19 mouse cellular contexts compared by ENCODE assay signal in the genomic region with DNA sequence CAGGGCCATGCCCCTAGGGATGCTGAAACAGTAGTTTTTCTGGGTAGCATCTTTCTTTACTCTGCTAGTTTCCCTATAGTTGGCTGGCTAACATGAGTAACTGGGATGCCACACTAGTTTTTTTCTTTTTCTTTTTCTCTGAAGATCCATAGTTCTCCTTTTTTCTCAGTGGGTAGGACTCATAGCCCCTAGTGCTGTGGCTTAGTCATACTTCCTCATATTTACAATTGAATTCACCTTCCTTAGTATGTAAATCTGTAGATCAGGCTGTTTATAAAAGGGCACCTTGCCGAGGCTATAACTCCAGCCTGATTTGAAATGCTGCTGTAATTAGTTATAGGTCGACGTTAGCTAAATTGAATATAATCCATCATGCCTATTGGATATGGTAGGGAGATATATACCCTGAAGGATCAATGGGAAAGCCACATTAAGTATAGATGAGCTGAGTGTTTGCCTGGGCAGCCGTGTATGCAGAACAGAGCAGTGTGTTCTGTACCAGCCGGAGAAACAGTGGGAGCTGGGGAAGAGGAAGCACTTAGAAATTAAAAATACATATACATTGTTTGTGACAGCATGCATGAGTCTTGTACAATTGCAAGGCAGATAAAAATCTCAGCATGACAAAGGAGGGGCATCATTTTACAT.
DNase-seq lines count a peak whose midpoint lies in the region; ATAC-seq and TF ChIP-seq lines count a peak whose summit lies in the region.
"Had no signal": no experiment of that assay in that cellular context is flagged by ENCODE, and none has a peak within 500 bp of the region (broad histone marks: within the 10 kb centered on the region; RNA-seq: fewer than 3 reads in every experiment).

No protein-coding gene starts in this region.

- TF ChIP-seq POLR2A in MEL (IDR thresholded peaks at IDR 0.05; ENCODE audit: control insufficient read depth in 1 of 2, insufficient read depth in 1 of 2, low read depth in 1 of 2, low read length in 2 of 2, poor library complexity in 1 of 2): no peak

- no peak for TF ChIP-seq EP300 in MEL (IDR thresholded peaks at IDR 0.05; ENCODE audit: low read depth in 1 of 2, low read length in 2 of 2)

- H3K36me3 ChIP-seq in hindbrain, embryonic 15.5 days: no peaks in the 10 kb centered on the region
- no peaks in the 10 kb centered on the region for H3K36me3 ChIP-seq in hindbrain, embryonic 10.5 days
- no peaks in the 10 kb centered on the region; a peak in 2 of 4 replicates for H3K36me3 ChIP-seq in MEL (ENCODE audit: control insufficient read depth in 1 of 2, insufficient read depth in 2 of 2, low read length in 2 of 2)
- H3K36me3 ChIP-seq: embryonic facial prominence, embryonic 13.5 days; forebrain, embryonic 12.5 days; heart, embryonic 10.5 days had no signal

- no peaks in the 10 kb centered on the region for H3K9me3 ChIP-seq in hindbrain, embryonic 15.5 days
- no peaks in the 10 kb centered on the region for H3K9me3 ChIP-seq in hindbrain, embryonic 10.5 days
- no peaks in the 10 kb centered on the region for H3K9me3 ChIP-seq in MEL (replicated peaks; ENCODE audit: insufficient read depth, low read length)
- H3K9me3 ChIP-seq: embryonic facial prominence, embryonic 13.5 days; forebrain, embryonic 12.5 days; heart, embryonic 10.5 days had no signal

- H3K4me1 ChIP-seq in hindbrain, embryonic 15.5 days (replicated peaks): peaks cover 5% of the 10 kb centered on the region; the same call in 1 of the 2 replicates
- 0 out of 2 replicates have a peak, but pooled peaks cover 2% of the 10 kb centered on the region for H3K4me1 ChIP-seq in hindbrain, embryonic 10.5 days (replicated peaks)
- no peaks in the 10 kb centered on the region; a peak in 1 of 4 replicates for H3K4me1 ChIP-seq in MEL (ENCODE audit: control insufficient read depth in 1 of 2, insufficient read depth in 2 of 2, low read length in 2 of 2)
- H3K4me1 ChIP-seq: embryonic facial prominence, embryonic 13.5 days; forebrain, embryonic 12.5 days; heart, embryonic 10.5 days had no signal

- H3K79me2 ChIP-seq in MEL (ENCODE audit: control insufficient read depth, insufficient read depth, low read length, poor library complexity): no peaks in the 10 kb centered on the region

- H3K4me2 ChIP-seq in hindbrain, embryonic 15.5 days: no peak overlapping the region
- H3K4me2 ChIP-seq: embryonic facial prominence, embryonic 13.5 days; forebrain, embryonic 12.5 days had no signal

- no peak overlapping the region for H3K4me3 ChIP-seq in hindbrain, embryonic 15.5 days
- H3K4me3 ChIP-seq in hindbrain, embryonic 10.5 days: no peak overlapping the region
- H3K4me3 ChIP-seq in MEL (ENCODE audit: control insufficient read depth in 1 of 2, insufficient read depth in 1 of 2, low read depth in 2 of 2, low read length in 2 of 2): no peak overlapping the region
- H3K4me3 ChIP-seq: embryonic facial prominence, embryonic 13.5 days; forebrain, embryonic 12.5 days; heart, embryonic 10.5 days had no signal

- no peak for TF ChIP-seq CTCF in MEL (IDR thresholded peaks at IDR 0.05 in 2 of 3, conservative IDR thresholded peaks at IDR 0.05 in 1 of 3; ENCODE audit: control insufficient read depth in 1 of 3, insufficient read depth in 1 of 3, low read depth in 2 of 3, low read length in 3 of 3, poor library complexity in 1 of 3, severe bottlenecking in 1 of 3)

- ATAC-seq in hindbrain, embryonic 15.5 days (ENCODE audit: low FRiP score, low read depth): 0 out of 2 replicates have a peak, but pooled peaks have one; percentile 48
- ATAC-seq in megakaryocyte, adult 5-6 weeks (ENCODE audit: poor library complexity, severe bottlenecking): 0 out of 2 replicates have a peak, but pooled peaks have one; percentile 33
- ATAC-seq: forebrain, postnatal 0 days; intestine, embryonic 16.5 days had no signal

- H3K27ac ChIP-seq in hindbrain, embryonic 15.5 days (replicated peaks): no peak overlapping the region
- no peak overlapping the region for H3K27ac ChIP-seq in hindbrain, embryonic 10.5 days
- H3K27ac ChIP-seq in MEL (ENCODE audit: control insufficient read depth, low read depth, low read length): no peak overlapping the region
- H3K27ac ChIP-seq: embryonic facial prominence, embryonic 13.5 days; forebrain, embryonic 12.5 days; heart, embryonic 10.5 days had no signal

- no peak overlapping the region for H3K9ac ChIP-seq in hindbrain, embryonic 15.5 days
- H3K9ac ChIP-seq in MEL (ENCODE audit: control insufficient read depth, low read depth, low read length, poor library complexity, severe bottlenecking): no peak overlapping the region
- H3K9ac ChIP-seq: embryonic facial prominence, embryonic 13.5 days; forebrain, embryonic 12.5 days; forebrain, postnatal 0 days had no signal

- TF ChIP-seq RAD21 in MEL (IDR thresholded peaks at IDR 0.05; ENCODE audit: low read depth, low read length): no peak

- DNase-seq in hindbrain, embryonic 10.5 days (ENCODE audit: low spot score): no peak
- DNase-seq in MEL (ENCODE audit: low read depth, low spot score): peak; percentile 54
- peak; percentile 11 for DNase-seq in R1 (ENCODE audit: low read depth, low spot score)
- no peak for DNase-seq in retina, postnatal 1 day
- no peak for DNase-seq in natural killer cell, adult 2 months (ENCODE audit: low spot score in 2 of 2)
- DNase-seq: adrenal gland, postnatal 14 days; cerebellum, adult 11-12 months; cerebellum, adult 9-10 months; cerebellum, postnatal 25 days; forebrain, postnatal 0 days; gastrocnemius, postnatal 14 days; heart, postnatal 10 days; heart, postnatal 4 days had no signal

- H3K27me3 ChIP-seq in hindbrain, embryonic 15.5 days: no peaks in the 10 kb centered on the region
- H3K27me3 ChIP-seq in hindbrain, embryonic 10.5 days (ENCODE audit: insufficient read depth, poor library complexity, severe bottlenecking): no peaks in the 10 kb centered on the region
- H3K27me3 ChIP-seq in MEL (ENCODE audit: control insufficient read depth in 1 of 2, insufficient read depth in 2 of 2, low read length in 2 of 2): no peaks in the 10 kb centered on the region; a peak in 1 of 4 replicates
- H3K27me3 ChIP-seq: embryonic facial prominence, embryonic 13.5 days; forebrain, embryonic 12.5 days had no signal

- 56% methylated on average over 5 of the region's 5 CpGs for WGBS in hindbrain, embryonic 15.5 days
- WGBS in hindbrain, embryonic 10.5 days: 83% methylated on average over 5 of the region's 5 CpGs

TF ChIP-seq in MEL, 35 proteins besides CTCF, POLR2A, EP300 and RAD21:
- TF ChIP-seq NRF1 (IDR thresholded peaks at IDR 0.05; ENCODE audit: insufficient read depth, low read depth, low read length, poor library complexity, severe bottlenecking) (no peak), ZNF384 (IDR thresholded peaks at IDR 0.05; ENCODE audit: low read depth, low read length) (peak; percentile 39; the same call in 1 of the 2 replicates)

Comparison
In these comparisons a context has a peak if more than half of its experiments do, and no peak if none do; other contexts are left out.
1. DNase-seq: peak in MEL (single experiment) and R1 (single experiment); none in hindbrain, embryonic 10.5 days (single experiment), retina, postnatal 1 day (single experiment) and natural killer cell, adult 2 months (0 of 2).